Mouse (Mus musculus): ENCODE measurements at regions not wholly inside any gene's neighbourhood (a gene's known extent, or its start where the extent isn't known, plus 50 kb on each side); places are given as distances from the start of the nearest gene placed in this dataset.

GRCm38 (mm10) chr6:117609476-117610404 is 231.2 kb upstream of the Zfp637 start:
- Histone ChIP-seq H3K36me3 (ENCODE audit: insufficient read depth, low read length) (no peaks in the 10 kb centered on the region), H3K9ac (replicated peaks; ENCODE audit: low read length, poor library complexity, severe bottlenecking) (no peak overlapping the region), H3K9me3 (ENCODE audit: low read length) (no peaks in the 10 kb centered on the region), H3K4me1 (ENCODE audit: insufficient read depth, low read length) (no peaks in the 10 kb centered on the region), H3K4me3 (ENCODE audit: low read depth, low read length) (no peak overlapping the region), H3K27ac (ENCODE audit: low read depth, low read length) (no peak overlapping the region; the same call in 1 of the 2 replicates), H3K4me2 (ENCODE audit: low read depth, low read length, poor library complexity, severe bottlenecking) (no peak overlapping the region), H3K27me3 (ENCODE audit: insufficient read depth, low read length) (no peaks in the 10 kb centered on the region)
- no peak for DNase-seq (ENCODE audit: low spot score)
- no peak for TF ChIP-seq CTCF (IDR thresholded peaks at IDR 0.05)
- no peak for ATAC-seq (ENCODE audit: low FRiP score)
- 80% methylated on average over 11 of the region's 11 CpGs for WGBS

GRCm38 (mm10) chr6:117611281-117611680 is 229.7 kb upstream of the Zfp637 start:
- H3K4me1 ChIP-seq (ENCODE audit: insufficient read depth, low read length), result no peaks in the 10 kb centered on the region
- no peaks in the 10 kb centered on the region for H3K9me3 ChIP-seq (ENCODE audit: low read length)
- H3K9ac ChIP-seq (replicated peaks; ENCODE audit: low read length, poor library complexity, severe bottlenecking), result no peak overlapping the region
- H3K27me3 ChIP-seq (ENCODE audit: insufficient read depth, low read length), result no peaks in the 10 kb centered on the region
- ATAC-seq (ENCODE audit: low FRiP score) (no peak), DNase-seq (ENCODE audit: low spot score) (no peak)
- H3K36me3 ChIP-seq (ENCODE audit: insufficient read depth, low read length), result no peaks in the 10 kb centered on the region
- H3K4me3 ChIP-seq (ENCODE audit: low read depth, low read length), result no peak overlapping the region
- WGBS, result 90% methylated on average over 10 of the region's 10 CpGs
- no peak overlapping the region for H3K27ac ChIP-seq (ENCODE audit: low read depth, low read length)
- no peak overlapping the region for H3K4me2 ChIP-seq (ENCODE audit: low read depth, low read length, poor library complexity, severe bottlenecking)
- TF ChIP-seq CTCF (IDR thresholded peaks at IDR 0.05), result no peak

GRCm38 (mm10) chr6:117611965-117612364 is 229.0 kb upstream of the Zfp637 start:
- Histone ChIP-seq H3K36me3 (ENCODE audit: insufficient read depth, low read length) (no peaks in the 10 kb centered on the region), H3K9ac (replicated peaks; ENCODE audit: low read length, poor library complexity, severe bottlenecking) (no peak overlapping the region), H3K9me3 (ENCODE audit: low read length) (no peaks in the 10 kb centered on the region), H3K4me1 (ENCODE audit: insufficient read depth, low read length) (no peaks in the 10 kb centered on the region), H3K4me2 (ENCODE audit: low read depth, low read length, poor library complexity, severe bottlenecking) (no peak overlapping the region), H3K27ac (ENCODE audit: low read depth, low read length) (no peak overlapping the region), H3K4me3 (ENCODE audit: low read depth, low read length) (no peak overlapping the region), H3K27me3 (ENCODE audit: insufficient read depth, low read length) (no peaks in the 10 kb centered on the region)
- no peak for TF ChIP-seq CTCF (IDR thresholded peaks at IDR 0.05)
- ATAC-seq (ENCODE audit: low FRiP score) (no peak), DNase-seq (ENCODE audit: low spot score) (no peak)
- WGBS, result 93% methylated on average over 8 of the region's 8 CpGs

- WGBS, result 82% methylated on average over 8 of the region's 8 CpGs
- TF ChIP-seq CTCF (IDR thresholded peaks at IDR 0.05), result no peak
- Histone ChIP-seq H3K4me3 (ENCODE audit: low read depth, low read length) (no peak overlapping the region), H3K27ac (ENCODE audit: low read depth, low read length) (no peak overlapping the region), H3K9me3 (ENCODE audit: low read length) (no peaks in the 10 kb centered on the region), H3K4me2 (ENCODE audit: low read depth, low read length, poor library complexity, severe bottlenecking) (no peak overlapping the region), H3K4me1 (ENCODE audit: insufficient read depth, low read length) (no peaks in the 10 kb centered on the region), H3K27me3 (ENCODE audit: insufficient read depth, low read length) (no peaks in the 10 kb centered on the region), H3K36me3 (ENCODE audit: insufficient read depth, low read length) (no peaks in the 10 kb centered on the region), H3K9ac (replicated peaks; ENCODE audit: low read length, poor library complexity, severe bottlenecking) (no peak overlapping the region)
- ATAC-seq (ENCODE audit: low FRiP score) (no peak), DNase-seq (ENCODE audit: low spot score) (no peak)
Measured at GRCm38 (mm10) chr6:117612421-117612820, 228.6 kb upstream of the Zfp637 start.

GRCm38 (mm10) chr6:117613656-117614350 is 227.2 kb upstream of the Zfp637 start:
- Histone ChIP-seq H3K4me2 (ENCODE audit: low read depth, low read length, poor library complexity, severe bottlenecking) (no peak overlapping the region), H3K27me3 (ENCODE audit: insufficient read depth, low read length) (no peaks in the 10 kb centered on the region), H3K9ac (replicated peaks; ENCODE audit: low read length, poor library complexity, severe bottlenecking) (no peak overlapping the region), H3K27ac (ENCODE audit: low read depth, low read length) (no peak overlapping the region), H3K4me1 (ENCODE audit: insufficient read depth, low read length) (no peaks in the 10 kb centered on the region), H3K9me3 (ENCODE audit: low read length) (no peaks in the 10 kb centered on the region), H3K36me3 (ENCODE audit: insufficient read depth, low read length) (no peaks in the 10 kb centered on the region), H3K4me3 (ENCODE audit: low read depth, low read length) (no peak overlapping the region)
- TF ChIP-seq CTCF (IDR thresholded peaks at IDR 0.05), result no peak
- DNase-seq (ENCODE audit: low spot score) (no peak), ATAC-seq (ENCODE audit: low FRiP score) (no peak)
- 77% methylated on average over 11 of the region's 11 CpGs for WGBS

- ATAC-seq (ENCODE audit: low FRiP score), result no peak
- Histone ChIP-seq H3K9ac (replicated peaks; ENCODE audit: low read length, poor library complexity, severe bottlenecking) (no peak overlapping the region), H3K4me3 (ENCODE audit: low read depth, low read length) (no peak overlapping the region), H3K4me1 (ENCODE audit: insufficient read depth, low read length) (no peaks in the 10 kb centered on the region), H3K36me3 (ENCODE audit: insufficient read depth, low read length) (no peaks in the 10 kb centered on the region), H3K4me2 (ENCODE audit: low read depth, low read length, poor library complexity, severe bottlenecking) (no peak overlapping the region), H3K27ac (ENCODE audit: low read depth, low read length) (no peak overlapping the region), H3K9me3 (ENCODE audit: low read length) (no peaks in the 10 kb centered on the region), H3K27me3 (ENCODE audit: insufficient read depth, low read length) (no peaks in the 10 kb centered on the region)
- TF ChIP-seq CTCF (IDR thresholded peaks at IDR 0.05), result no peak
- 81% methylated on average over 6 of the region's 6 CpGs for WGBS
- DNase-seq (ENCODE audit: low spot score), result no peak
Measured at GRCm38 (mm10) chr6:117614386-117614785, 226.6 kb upstream of the Zfp637 start.
